Mouse (Mus musculus): ENCODE data around the gene Cep68. TPM values are rescaled to one million over a fixed set of nuclear protein-coding genes. Genes with fewer than 3 reads are reported as not detected.
A peak's percentile ranks its signal among the peaks of the same experiment; 100 is the strongest.

Cep68 gene
- total RNA-seq (2021), result 10 to 100 TPM; 31.3 to 31.7 TPM
- long read RNA-seq, experiment 1, full-length matches to known transcripts, result 18 of 23 reads
- long read RNA-seq, experiment 1, partial matches to known transcripts, result 4 of 23 reads
- long read RNA-seq, experiment 1, other reads (novel, unspliced or antisense), result 1 of 23 reads
- long read RNA-seq, experiment 2, full-length matches to known transcripts, result 12 of 19 reads
- long read RNA-seq, experiment 2, partial matches to known transcripts, result 3 of 19 reads
- long read RNA-seq, experiment 2, other reads (novel, unspliced or antisense), result 4 of 19 reads

DNA sequence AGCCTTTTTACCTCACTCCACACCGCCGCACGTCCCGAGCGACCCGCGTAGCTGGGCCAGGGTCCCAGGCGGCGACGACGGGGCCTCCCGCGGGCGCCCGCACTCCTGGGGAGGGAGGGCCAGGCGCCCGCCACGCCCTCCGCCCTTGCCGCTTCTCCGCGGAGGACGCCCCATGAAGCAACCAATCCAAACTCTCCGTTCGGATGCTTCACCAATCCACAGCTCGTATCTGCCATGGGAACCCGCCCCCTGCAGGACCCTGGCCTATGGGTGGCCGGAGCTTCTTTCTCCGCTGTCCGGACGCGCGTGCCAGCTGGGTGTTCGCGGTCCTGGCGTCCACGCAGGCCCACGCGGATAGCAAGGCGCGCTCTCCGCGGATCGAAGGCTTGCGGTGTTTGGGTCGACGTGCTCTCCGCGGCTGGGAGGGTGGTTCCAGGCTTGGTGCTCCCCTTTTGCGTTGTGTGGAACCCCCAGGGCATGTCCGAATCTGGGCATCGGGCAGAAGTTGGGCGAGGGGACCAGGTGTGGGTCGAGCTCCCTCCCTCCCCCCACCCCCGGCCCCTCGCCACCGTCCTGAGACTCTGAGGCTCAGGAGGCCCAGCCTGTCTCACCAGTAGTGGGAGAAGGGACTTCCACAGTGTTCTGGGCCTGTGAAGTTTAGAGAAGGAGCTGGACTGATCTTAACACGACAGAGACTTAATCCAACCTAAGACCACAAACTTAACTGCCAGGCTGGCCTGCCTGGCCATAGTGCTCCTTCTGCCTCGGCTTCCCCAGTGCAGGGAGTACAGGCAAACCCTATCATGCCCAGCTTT is at the start of gene Cep68:
Cep68 (minus strand) TSS at position 134 of the 815 bp plus-strand sequence.
- intact Hi-C loops (cut with DNase I), result no loop called here
- peak; percentile 97 for DNase-seq (ENCODE audit: low spot score in 2 of 2)

DNA sequence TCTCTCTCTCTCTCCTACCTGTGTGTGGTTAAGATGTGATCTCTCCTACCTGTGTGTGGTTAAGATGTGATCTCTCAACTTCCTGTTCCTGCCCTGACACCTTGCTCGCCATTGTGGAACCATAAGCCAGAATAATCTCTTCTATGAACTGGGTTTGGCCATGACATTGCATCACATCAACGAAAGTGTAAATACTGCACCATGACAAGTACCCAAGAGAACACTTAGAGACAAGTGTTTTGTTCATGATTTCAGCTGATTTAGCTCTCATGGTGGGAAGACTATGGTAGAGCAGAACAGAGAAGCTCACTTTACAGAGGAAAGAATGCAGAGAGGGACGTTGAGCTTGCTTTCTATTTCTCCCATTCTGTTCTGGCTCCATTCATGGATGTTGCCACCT is 35.2 kb upstream of the Cep68 start:
- intact Hi-C loops (cut with DNase I), result no loop called here
- no peak for DNase-seq (ENCODE audit: low spot score in 2 of 2)

DNA sequence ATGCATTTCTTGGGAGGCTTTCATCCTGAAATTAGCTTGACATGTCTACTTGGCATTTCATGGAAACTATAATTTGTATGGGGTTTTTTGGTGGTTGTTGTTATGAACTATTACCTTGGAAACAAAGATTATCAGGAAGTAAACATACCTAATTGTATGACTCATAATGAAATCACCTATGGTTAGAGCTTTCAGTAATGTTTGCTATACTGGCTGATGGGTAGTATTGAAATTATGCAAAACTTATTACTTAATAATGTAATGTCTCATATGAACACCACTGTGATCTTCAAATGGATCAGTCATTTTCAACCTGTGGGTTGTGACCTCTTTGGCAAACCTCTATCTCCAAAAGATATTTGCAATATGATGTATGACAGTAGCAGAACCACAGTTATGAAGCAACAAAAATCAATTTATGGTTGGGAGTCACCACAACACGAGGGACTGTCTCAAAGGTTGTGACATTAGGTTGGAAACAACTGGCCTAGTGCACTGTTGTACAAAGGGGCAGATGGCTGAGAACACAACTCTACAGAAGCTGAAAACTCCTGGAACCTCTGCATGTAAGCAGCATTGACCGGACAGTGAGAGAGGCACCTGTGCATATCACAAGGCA is 33.5 kb upstream of the Cep68 start:
- no peak for DNase-seq (ENCODE audit: low spot score in 2 of 2)
- intact Hi-C loops (cut with DNase I), result no loop called here

DNA sequence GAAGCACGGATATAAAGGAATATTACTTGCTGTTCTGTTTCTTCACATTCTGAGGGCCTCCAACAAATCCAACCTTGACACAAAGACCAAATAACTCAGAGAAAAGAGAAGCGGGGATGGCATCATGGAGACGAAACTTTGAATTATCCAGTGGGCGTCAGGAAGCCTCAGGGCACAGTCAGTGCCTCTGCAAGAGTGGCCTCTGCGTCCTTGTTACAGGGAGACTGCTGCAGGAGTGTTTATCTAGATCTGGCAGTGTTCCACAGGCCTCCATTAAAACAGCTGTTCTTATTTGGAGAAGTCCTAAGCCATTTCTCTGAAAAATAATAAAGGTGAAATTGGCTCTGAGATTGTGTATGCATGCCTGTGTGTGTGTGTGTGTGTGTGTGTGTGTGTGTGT is 31.8 kb upstream of the Cep68 start:
- DNase-seq (ENCODE audit: low spot score in 2 of 2), result no peak
- intact Hi-C loops (cut with DNase I), result no loop called here

DNA sequence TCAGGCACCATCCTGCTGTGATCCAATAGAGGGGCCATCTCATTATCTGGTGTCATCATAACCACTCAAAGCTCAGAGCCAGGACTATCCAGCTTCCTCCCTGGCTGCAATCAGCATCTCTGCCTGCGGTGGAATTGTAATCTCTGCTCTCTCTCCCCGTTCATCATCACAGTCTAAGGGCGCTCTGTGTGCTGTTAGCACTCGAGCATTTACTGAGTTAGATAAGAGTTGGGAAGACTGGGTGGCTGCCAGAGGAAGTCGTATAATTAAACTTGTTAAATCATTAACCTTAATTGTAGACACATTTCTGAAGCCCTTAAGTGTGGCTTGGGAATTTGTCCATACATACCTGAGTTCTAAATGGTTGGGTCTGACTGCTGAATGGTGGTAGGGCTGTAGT is 29.5 kb upstream of the Cep68 start:
- intact Hi-C loops (cut with DNase I), result no loop called here
- no peak for DNase-seq (ENCODE audit: low spot score in 2 of 2)

DNA sequence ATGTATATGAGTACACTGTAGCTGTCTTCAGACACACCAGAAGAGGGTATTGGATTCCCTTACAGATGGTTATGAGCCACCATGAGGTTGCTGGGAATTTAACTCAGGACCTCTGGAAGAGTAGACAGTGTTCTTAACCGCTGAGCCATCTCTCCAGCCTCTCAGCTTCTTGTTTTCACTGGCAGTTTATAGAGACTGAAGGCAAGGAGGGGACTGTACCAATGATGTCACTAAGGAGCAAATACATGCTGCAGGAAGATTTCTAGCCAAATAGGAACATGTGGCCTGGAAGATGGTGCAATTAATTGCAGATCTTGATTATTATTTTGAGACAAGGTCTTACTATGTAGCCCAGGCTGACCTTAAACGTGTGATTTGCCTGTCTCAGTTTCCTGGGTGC is 27.9 kb upstream of the Cep68 start:
- no peak for DNase-seq (ENCODE audit: low spot score in 2 of 2)
- intact Hi-C loops (cut with DNase I), result no loop called here

DNA sequence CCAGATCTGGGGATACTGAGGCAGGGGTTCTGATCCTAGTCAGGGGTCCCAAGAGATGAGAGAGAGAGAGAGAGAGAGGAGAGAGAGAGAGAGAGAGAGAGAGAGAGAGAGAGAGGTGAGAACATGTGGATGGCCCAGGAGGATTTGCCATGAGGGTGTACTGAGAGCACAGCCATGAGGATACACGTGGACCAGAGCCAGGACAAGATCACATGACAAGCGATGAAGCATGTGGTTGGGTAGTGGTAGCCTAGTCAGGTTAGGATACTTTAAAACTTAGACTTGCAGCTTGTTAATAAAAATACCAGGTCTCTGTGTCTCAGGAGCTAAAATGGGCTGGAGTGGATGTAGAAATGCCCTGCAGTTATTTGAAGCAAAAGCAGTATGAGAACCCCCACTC is 26.7 kb upstream of the Cep68 start:
- no peak for DNase-seq (ENCODE audit: low spot score in 2 of 2)
- intact Hi-C loops (cut with DNase I), result no loop called here

DNA sequence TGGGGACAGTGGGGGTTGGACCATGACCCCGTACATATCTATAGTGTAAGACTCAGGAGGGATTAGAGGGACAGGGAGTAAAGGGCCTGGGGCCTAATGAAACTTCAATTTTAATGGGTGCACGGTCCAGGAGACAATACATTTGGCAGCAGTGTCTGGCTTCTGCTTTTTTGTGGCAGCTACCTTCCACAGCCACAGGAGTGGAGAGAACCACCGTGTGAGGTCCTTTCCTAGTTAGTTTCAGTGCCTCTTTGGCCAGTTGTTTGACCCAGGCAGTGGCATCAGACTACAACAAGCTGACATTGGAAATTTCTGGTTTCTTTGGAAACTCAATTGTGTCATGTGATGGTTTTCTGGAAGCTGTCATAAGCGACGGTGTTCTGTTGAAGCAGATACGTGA is 20.7 kb upstream of the Cep68 start:
- no peak for DNase-seq (ENCODE audit: low spot score in 2 of 2)
- intact Hi-C loops (cut with DNase I), result no loop called here

DNA sequence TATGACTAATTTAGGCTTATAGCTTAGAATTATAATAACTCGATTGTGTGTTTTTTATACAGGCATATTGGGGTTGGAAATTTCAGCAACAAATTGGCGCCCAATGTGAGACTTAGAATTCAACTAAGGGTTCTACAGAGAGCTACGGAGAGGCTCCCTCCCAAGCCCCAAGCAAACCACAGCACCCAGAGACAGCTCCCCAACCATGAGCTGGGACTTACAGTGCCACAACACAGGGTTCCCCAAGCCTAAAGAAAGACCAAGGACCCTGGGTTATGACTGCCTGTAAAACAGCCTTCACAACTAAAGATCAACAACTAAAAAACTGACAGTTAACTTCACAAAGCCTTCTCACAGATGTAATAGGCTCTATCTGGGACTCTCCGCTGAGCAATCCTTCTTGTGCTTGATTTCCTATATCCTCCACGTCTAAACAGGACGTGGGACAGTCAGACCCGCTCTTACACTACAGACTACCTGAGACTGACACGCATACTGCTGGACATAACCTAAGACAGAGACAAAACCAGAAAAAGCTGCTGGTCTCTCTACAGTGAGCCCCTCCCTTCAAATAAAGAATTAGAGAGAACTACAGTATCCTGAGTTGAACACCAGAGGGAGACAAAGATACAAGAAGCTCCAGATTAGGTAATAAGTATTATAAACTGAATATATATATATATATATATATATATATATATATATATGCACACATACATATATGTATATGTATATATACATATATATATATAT is 13.6 kb upstream of the Cep68 start:
- peak in 1 of 2 experiments; percentile 57 for DNase-seq (ENCODE audit: low spot score in 2 of 2)
- intact Hi-C loops (cut with DNase I), result loop anchor here (2.0 to 5.0 kb wide), 2 partner anchors 69 to 138 kb away; partner anchors contain the start of gene Slc1a4

DNA sequence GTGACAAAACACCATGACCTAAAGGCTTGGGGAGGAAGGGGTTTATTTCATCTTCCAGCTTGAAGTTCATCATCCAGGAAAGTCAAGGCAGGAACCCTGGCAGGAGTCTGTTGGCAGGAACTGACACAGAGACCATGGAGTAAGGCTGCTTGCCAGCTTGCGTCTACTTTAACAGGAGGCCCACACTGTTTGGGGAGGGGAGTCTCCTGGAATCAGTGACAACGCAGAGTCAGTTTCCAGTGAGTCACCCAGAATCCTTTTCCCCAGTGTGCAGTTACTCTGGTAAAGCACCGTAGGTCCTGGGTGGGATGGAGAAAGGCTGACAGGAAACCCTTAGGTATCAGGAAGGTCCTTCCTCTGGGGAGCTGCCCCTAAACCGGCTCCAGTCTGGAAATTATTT is 5.6 kb upstream of the Cep68 start:
- intact Hi-C loops (cut with DNase I), result no loop called here
- DNase-seq (ENCODE audit: low spot score in 2 of 2), result no peak

DNA sequence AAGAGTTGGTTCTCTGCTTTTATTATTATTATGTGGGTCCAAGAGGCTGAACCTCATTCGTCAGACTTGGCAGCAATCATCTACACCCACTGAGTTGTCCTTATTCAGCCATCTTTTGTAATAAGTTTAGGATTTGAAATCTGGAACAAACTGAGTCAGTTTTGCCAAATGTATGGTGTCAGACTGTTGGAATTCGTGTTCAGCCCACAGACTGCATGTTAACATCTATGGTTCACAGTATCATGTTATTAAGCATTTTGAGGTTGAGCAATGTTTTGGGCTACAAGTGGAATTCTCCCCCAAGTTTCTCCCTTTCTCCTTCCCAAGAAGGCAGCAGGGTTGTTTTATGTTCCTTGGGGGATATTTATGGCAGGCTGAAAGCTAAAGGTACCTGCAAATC is 3.9 kb upstream of the Cep68 start:
- DNase-seq (ENCODE audit: low spot score in 2 of 2), result no peak
- intact Hi-C loops (cut with DNase I), result no loop called here

DNA sequence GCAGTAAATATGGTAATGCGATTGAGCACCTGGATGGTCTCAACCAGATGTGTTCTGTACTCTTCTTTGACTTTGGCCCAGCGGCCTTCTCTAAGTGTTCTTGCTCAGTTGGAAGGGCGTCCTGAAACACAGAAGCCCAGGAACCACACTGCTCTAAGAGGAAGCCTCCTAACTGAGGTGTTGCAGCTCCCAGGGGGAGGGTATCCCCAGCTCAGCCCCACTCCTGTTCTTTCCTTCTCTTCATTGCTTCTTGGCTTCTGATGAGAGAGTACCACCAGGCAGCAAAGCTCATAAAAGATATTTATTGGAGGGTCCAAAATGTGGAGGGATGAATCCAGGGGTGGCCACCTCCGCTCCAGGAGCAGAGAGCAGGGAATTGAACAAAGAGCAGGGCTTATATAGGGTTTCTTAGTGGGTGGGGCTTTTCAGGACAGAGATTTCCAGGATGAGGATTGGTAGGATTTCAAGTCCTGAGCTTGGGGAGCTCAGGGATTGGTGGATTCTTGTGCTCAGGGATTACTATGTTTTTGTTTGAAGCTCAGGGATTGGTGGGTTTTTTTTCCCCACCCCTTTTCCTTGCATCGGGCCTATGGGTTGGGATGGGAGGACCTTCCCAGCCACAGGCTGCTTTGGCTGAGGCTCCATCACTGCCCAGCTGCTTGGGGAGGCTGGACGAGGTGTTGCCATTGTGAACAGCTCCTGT is 1.4 kb upstream of the Cep68 start:
- intact Hi-C loops (cut with DNase I), result no loop called here
- DNase-seq (ENCODE audit: low spot score in 2 of 2), result no peak

DNA sequence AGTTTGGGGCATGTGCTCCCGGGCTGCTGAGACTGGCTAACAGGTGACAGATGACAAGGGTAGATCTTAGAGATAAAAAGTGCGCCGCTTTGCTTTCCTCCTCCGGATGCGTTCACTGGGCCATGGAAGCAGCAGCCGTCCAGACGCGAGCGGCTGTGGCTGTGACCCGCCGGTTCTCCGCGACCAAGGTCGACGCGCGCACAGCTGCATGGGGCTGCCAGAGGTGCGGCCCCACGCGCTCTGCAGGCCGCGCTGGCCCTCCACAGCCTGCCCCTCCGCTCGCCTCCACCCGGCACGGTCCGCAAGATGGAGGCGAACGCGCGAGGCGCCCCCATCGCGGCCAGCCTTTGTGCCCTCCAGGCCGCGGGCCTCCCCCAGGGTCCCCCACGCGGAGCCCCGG is 389 bp downstream of the Cep68 start:
- DNase-seq (ENCODE audit: low spot score in 2 of 2), result no peak
- intact Hi-C loops (cut with DNase I), result no loop called here

DNA sequence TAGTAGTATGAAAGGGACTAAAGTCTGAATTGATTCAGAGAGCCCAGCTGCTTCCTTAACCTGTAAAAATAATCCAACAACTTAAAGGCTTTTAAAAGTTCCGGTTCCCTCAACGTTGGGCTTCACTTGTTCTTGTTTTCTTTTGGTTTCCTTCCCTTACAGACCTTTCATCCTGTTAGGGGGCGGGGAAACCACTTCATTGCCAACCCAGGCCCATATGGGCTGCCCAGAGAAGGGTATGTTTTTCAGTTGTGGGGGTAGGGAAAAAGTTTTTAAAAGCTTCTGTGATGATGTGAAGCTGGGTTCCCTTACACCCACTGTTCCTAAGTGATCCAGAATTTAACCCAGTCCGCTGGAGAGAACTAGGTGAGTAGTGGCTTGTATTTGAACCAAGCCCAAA is 952 bp downstream of the Cep68 start:
- DNase-seq (ENCODE audit: low spot score in 2 of 2), result no peak
- intact Hi-C loops (cut with DNase I), result no loop called here

DNA sequence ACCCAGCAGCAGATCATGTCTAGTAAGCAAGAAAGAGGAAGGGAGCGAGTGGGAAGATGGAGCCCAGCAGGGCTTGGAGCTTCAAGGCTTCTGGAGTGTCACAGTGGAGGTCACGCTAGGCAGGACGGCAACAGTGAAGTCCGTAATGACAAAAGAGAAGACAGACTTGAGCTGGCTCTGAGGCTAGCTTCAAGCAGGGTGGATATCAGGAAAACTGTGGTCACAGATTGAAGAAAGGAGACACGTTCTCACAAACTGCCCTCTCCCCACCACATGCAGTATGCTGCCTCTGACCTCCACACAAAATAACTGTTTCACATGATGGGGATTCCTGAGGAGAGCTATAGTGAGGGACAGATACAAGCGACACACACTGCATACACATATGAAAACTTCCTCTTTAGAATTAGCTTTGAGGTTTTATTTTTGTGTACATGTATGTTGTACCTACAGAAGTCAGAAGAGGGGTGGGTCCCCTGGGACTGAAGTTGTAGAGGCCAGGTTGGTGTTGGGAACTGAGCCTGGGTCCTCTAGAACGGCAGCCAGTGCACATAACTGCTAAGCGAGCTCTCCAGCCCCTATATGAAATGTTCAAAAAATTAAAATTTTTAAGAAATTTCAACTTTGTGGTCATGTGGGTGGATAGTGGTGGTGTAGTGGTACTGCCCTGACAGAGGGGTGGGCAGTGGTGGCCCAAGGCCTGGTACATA is 1.9 kb downstream of the Cep68 start:
- no peak for DNase-seq (ENCODE audit: low spot score in 2 of 2)

DNA sequence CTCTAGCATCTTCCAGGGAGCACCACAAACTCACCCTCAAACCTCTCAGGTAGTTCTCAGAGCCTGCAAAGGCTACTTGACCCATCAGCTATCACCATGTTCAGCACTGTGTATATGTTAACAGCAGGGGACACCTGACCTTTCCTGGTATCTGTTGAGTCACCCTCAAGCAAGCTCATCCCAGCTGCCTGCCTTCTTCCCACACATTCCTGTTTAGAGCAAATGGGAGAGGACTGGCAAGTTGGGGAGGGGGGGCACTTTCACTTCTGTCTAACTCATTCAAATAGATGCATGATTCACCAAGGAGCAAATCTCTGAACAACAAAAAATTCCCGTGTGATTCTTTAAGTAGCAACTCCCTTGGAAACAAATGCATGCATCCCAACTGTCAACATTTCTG is 2.6 kb downstream of the Cep68 start:
- peak in 1 of 2 experiments; percentile 56 for DNase-seq (ENCODE audit: low spot score in 2 of 2)
- intact Hi-C loops (cut with DNase I), result no loop called here

More for the DNA sequence above, 1.9 kb downstream of the Cep68 start:
- intact Hi-C loops (cut with DNase I), result no loop called here

DNA sequence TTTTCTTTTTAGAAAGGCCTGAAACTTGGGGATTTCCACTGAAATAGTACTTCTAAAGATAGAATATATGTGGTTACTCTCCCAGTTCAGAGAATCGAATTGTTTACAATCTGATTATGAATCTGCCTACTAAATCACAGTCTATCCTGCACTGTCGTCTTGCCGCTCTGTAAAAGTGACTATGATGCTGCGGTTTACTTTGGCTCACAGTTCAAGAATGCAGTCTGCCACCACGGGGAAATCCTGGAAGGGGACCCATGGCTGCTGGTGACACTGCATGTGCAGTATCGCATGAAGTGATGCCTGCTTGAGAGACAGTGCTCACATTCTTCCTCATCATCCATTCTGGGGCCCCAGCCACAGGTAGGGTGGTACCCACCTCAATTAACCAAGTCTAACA is 3.9 kb downstream of the Cep68 start:
- intact Hi-C loops (cut with DNase I), result no loop called here
- no peak for DNase-seq (ENCODE audit: low spot score in 2 of 2)

DNA sequence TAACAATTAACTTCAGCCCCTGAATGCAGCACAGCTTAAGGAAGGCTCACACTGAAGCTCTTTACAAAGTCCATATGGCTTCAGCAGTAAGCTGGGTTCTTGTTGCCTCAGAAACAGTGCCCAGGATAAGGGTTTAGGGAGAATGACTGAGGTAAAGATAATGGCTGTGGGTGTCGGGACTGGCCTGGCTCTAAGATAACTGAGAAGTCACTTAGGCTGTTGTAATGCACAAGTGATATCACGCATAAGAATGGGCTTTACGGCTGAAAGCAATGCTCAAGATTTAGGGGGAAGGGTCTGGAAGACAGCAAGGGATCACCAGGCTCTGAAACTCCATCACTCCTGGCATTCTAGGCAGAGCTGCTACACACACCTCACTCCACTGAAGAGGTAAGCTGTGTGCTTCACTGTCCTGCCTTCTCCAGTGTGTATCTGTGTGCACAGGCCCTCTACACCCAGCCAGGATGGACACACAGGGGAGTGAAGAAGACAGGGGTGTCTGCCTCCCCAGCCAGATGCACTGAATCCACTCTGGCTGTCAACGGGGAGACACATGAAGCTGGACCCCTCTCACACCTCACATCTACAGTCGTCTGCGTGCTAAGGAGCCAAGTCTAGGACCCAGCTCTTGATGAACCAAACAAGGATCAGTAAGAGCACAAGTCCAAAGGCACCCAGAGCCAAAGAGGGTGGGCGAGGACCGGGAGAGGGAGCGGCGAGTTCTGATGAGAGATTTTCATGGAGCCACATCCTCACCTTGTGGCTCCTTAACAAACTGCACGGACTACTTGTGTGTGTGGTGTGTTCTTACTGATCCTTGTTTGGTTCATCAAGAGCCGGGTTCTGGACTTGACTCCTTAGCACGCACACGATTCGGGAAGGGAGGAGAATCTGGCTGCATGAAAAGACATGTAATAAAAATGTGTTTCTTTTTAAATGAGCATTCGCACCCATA is 4.6 kb downstream of the Cep68 start:
- intact Hi-C loops (cut with DNase I), result no loop called here
- DNase-seq (ENCODE audit: low spot score in 2 of 2), result no peak
